Mouse (Mus musculus) mesoderm, embryonic 11.5 days (tissue): ENCODE results near the gene Zbtb40.

Experiments used
- DNase-seq: peaks from one replicate; pipeline ENCODE4 v3.0.0-alpha.2; 2012; ENCODE audit warnings: low read depth, low spot score

Zbtb40 gene

GRCm38 (mm10) chr4:137033115-137033887 lies 15.3 kb downstream of the Zbtb40 start:
- DNase-seq, result peak; percentile 48

DNA sequence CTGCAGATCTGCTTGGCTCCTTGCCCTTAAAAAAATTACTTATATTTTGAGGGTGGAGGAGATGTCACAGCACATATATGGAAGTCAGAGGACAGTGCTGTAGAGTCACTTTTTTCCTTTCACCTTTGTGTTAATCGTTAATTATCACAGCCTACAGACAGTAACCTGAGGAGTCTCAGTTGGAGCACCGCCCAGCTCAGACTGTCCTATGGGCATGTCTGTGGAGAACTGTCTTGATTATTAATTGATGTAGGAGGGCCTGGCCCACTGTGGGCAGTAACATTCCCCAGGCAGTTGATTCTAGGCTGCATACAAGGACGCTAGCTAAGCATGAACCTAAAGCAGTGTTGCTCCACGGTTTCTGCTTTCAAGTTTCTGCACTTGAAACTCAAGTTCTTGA lies 16.1 kb downstream of the Zbtb40 start:
- no peak for DNase-seq

- no peak for DNase-seq
Measured at GRCm38 (mm10) chr4:137031319-137031718, 17.3 kb downstream of the Zbtb40 start.

DNA sequence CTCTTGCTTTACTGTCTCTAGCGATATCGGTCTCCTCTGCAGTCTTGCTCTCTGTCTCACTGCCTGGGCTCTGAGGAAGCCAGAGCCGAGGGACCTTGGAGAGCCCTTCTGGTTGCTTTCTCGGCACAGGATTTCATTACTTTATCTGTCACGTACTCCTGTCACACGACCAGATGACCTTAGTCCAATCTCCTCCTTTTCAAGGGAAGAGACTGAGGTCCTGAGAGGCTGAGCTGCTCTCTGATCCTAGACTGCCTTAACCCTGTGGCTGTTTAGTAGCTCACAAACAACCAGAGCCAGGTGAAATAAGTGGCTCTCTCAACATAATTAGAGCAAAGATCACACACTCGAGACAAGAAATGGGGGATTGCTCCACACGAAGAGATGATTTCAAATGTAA lies 19.3 kb downstream of the Zbtb40 start:
- DNase-seq, result no peak

DNA sequence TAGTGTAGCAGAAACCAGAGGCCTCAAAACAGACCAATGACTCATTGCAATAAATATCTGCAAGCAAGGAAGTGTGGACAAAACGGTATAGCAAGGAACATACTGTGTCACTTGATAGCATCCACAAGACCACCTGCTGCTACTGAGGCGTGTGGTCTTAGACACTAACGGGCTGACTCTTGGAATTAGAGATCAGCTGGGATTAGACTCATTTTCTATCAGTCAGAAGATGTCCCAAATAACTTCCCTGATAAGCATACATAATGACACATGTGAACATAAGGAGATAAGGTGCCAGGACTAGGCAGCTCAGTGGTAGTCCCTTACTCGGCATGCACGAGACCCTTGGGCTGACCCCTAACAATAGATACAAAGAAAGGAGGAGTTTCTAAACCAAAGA lies 21.6 kb downstream of the Zbtb40 start:
- DNase-seq, result no peak

GRCm38 (mm10) chr4:137025570-137025969 lies 23.0 kb downstream of the Zbtb40 start:
- DNase-seq, result no peak

DNA sequence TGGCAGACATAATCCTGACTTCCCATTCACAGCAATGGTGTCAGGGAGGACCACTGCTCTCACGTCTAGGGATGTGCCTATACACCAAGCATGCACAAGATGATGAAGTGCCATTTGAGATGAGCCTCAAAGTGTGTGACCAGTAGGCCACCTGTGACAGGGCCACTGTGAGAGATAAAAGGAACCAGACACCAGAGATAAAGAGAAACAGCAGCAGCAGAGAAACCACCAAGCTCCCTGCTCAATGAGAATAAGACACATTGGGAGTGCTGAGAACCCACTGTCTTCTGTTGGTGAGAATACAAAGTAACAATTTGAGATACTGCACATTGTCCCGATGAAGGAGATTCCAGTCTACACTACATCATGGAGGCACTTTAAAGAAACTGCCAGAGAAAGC lies 23.5 kb downstream of the Zbtb40 start:
- no peak for DNase-seq

GRCm38 (mm10) chr4:137020065-137020464 lies 28.5 kb downstream of the Zbtb40 start:
- DNase-seq, result no peak

GRCm38 (mm10) chr4:137015934-137016333 lies 32.7 kb downstream of the Zbtb40 start:
- peak; percentile 22 for DNase-seq

DNA sequence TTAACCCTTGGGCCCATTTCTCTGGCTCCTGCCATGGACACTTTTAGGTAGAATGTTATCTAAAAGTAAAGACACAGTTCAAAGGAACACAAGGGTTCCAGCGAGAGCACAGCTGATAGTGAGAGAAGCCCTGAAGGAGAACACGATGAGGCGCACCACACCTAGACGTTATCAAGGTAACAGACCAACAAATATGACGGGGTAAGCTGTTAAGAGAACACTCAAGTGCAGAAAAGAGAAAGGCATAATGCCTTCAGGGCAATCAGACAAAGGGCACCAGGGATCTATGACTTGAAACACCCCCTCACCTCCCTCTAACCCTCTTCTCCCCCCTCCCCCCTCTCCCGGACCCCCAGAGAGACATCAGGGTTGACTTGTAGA lies 33.1 kb downstream of the Zbtb40 start:
- DNase-seq, result no peak

DNA sequence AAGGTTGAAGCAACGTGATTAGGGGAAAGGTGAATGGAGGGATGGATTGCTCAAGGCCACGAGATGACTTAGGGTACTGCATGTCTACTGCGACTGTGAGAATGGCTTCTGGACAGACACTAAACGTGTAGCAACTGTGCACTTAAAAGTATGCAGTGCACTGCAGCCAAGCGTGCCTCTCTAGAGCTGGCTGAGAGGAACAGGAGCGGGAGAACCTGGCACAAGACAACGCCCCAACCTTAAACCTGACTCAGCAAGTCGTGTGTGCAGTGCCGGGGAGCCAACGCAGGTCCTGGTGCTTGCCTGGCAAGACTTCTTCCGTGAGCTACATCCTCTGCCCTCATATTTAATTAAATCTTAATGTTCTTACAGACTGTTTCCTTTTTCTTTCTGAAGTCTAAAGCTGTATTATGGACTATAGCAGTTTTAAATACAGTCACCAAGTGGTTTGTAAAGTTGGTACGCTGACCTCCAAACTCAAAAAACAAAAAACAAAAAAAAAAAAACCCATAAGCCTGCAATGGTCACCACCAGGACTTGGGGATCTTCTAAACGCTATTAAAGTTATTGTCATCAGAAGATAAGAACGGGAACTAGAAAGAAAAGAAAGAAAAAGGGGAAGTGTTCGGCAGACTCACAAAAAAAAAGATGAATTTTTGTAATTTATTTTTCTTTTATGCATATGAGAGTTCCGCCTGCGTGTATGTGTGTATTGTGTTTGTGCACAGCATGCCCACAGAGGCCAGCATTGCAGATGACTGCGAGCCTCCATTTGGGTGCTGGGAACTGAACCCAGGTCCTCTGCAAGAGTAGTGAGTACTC lies 33.7 kb downstream of the Zbtb40 start:
- DNase-seq, result no peak

DNA sequence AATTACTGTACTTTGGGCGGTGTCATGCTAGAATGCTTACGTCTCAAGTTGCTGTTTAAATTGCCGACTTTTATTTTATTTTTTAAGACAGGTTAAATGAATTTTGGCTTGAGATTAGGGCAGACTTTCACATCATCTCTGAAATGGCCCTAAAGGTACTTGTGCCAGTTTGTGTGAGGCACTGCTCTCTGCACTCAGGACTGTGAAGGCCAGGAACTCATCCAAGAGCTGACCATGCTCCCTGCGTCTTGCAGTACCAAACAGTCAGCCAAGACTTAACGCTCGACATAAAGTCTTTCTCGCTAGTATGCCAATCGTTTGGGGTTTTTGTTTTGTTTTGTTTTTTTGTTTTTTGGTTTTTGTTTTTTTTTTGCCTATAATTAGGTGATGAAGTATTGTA lies 34.5 kb downstream of the Zbtb40 start:
- DNase-seq, result no peak

DNA sequence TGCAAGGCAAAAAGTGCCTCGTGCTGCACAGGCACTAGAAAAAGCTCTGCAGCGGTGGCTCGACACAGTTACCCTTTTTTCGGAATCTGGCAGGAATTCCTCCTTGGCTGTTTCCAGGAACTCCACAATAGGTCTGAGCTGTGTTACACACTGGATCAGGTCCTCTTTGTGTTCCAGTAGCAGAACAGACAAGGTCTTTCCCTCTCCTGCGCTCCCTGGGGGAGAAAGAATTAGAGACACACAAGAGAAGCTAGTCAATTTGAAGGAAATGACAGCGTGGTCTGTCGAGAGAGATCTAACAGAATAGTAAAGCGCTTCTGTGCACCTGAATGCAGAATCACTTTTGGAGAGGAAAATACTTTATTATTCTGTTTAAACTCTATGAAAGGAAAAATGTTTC lies 41.6 kb downstream of the Zbtb40 start:
- DNase-seq, result no peak

DNA sequence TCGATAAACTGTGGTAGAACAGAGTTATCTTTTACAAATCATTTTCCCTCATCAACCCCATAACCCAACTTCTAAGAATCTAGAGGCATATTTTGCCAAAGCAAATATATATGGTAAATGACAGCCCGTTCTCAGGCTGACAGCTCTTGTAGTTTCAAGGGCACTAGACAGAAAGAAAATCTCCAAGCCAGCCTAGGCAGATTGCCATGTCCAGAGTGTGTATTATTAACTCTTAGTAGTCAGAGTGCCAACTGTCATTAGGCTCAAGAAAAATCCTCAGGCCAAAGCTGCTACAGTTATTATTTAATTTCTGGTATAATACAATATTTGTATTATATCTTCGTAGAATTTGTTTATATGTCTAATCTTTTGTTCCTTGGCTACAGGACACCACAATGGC lies 46.8 kb downstream of the Zbtb40 start:
- DNase-seq, result no peak

- no peak for DNase-seq
Measured at GRCm38 (mm10) chr4:137001020-137001419, 47.6 kb downstream of the Zbtb40 start.

GRCm38 (mm10) chr4:136998371-136998770 lies 50.2 kb downstream of the Zbtb40 start:
- no peak for DNase-seq

DNA sequence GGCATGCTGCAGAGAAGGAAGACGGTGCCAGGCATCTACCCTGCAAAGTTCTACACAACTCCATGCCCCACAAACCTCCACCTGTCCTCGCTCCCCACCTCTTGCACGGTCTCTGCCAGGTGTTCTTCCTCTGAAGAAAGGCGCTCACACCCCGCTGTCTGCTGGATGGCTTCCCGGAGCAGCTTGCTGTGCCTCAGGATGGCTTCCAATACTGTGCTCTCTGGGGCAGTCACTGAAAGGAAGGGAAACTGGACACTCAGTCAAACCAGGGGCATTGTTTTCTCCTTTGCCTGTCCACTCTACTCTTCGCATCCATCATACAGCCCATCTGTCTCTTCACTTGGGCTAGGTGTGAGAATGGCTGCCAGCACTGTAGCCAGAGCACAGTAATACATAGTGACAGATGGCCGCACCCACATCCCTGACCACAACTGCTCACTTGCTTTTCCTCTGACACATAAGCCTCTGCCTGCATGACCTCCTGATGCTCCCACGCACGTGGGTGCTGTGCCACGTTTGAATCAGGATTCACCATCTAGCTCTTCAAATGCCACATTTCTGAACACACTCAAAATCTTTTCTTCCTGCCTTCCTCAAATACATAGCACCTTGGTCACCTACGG lies 50.8 kb downstream of the Zbtb40 start:
- no peak for DNase-seq

- DNase-seq, result no peak
Measured at GRCm38 (mm10) chr4:136996933-136997332, 51.7 kb downstream of the Zbtb40 start.

GRCm38 (mm10) chr4:136995361-136995760 lies 53.2 kb downstream of the Zbtb40 start:
- no peak for DNase-seq

- no peak for DNase-seq
Measured at GRCm38 (mm10) chr4:136981993-136982695, 66.5 kb downstream of the Zbtb40 start.

- peak; percentile 58 for DNase-seq
Measured at GRCm38 (mm10) chr4:136981347-136981746, 67.3 kb downstream of the Zbtb40 start.

DNA sequence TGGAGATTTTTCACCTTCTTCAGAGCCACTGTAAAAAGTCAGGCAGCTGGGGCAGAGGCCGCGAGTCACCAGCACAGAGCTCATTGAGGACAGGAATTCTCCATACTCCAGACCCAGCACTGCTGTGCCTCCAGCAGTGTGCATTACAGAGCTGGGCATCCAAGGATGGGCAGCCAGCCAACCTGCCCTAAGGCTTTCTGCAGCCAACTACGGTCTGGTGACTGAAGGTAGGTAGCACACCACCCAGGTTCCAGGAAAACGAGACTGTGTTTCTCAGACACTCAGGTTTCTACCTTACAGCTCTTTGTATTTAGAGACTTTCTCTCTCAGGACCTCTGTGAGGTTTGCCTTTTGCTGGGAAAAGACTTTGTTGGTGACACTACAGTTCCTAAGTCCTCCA lies 67.7 kb downstream of the Zbtb40 start:
- no peak for DNase-seq
